Mouse (Mus musculus) large intestine, adult 2 months (tissue): ENCODE measurements around the gene Akt2. TPM values are rescaled to one million over a fixed set of nuclear protein-coding genes. Genes with fewer than 3 reads are reported as not detected.
A peak's percentile ranks its signal among the peaks of the same experiment; 100 is the strongest.
"Not testable (repeated sequence)": the region's sequence is repeated elsewhere in the genome, so short reads cannot be mapped to it uniquely, and the experiment has no call there.

Source experiments
- DNase-seq: peaks from one replicate; pipeline ENCODE4 v3.0.0-alpha.2; 2012; ENCODE audit warnings: low read depth, low spot score
- WGBS: fragments of 180-500 bp; shearing (Covaris S2); methylation state at CpG from one replicate; pipeline ENCODE4 v1.1.7; 2018; 5-methylcytosine and 5-hydroxymethylcytosine counted together
- polyA plus RNA-seq: library from polyadenylated mRNA; depleted of rRNA; stranded (reverse); fragments of >200 nt; gene quantifications from 2 replicates; pipeline ENCODE4 v1.2.3, GENCODE M21; 2012

Akt2 gene
- polyA plus RNA-seq, 1 experiment: 40.2 TPM

GRCm38 (mm10) chr7:27609285-27609684 is 17.9 kb downstream of the Akt2 start:
- DNase-seq: no peak
- WGBS: 92% methylated on average over 4 of the region's 4 CpGs

GRCm38 (mm10) chr7:27609688-27610087 is 18.3 kb downstream of the Akt2 start:
- no peak for DNase-seq
- WGBS: 69% methylated on average over 2 of the region's 2 CpGs

- no peak for DNase-seq
- 44% methylated on average over 3 of the region's 3 CpGs for WGBS
These were observed 19.0 kb downstream of the Akt2 start for GRCm38 (mm10) chr7:27610370-27610769.

GRCm38 (mm10) chr7:27610871-27611270 is 19.5 kb downstream of the Akt2 start:
- DNase-seq: no peak
- WGBS: 81% methylated on average over 5 of the region's 5 CpGs

GRCm38 (mm10) chr7:27612940-27613339 is 21.6 kb downstream of the Akt2 start:
- 66% methylated on average over 4 of the region's 4 CpGs for WGBS
- DNase-seq: no peak

GRCm38 (mm10) chr7:27613751-27614499 is 22.6 kb downstream of the Akt2 start:
- DNase-seq: no peak
- WGBS: 73% methylated on average over 8 of the region's 8 CpGs

- no peak for DNase-seq
- WGBS: 65% methylated on average over 6 of the region's 6 CpGs
These were observed 29.7 kb downstream of the Akt2 start for GRCm38 (mm10) chr7:27621028-27621427.

- no peak for DNase-seq
- WGBS: 81% methylated on average over 1 of the region's 1 CpGs
These were observed 30.9 kb downstream of the Akt2 start for GRCm38 (mm10) chr7:27622234-27622633.

GRCm38 (mm10) chr7:27624967-27625366 is 33.6 kb downstream of the Akt2 start:
- DNase-seq: no peak

- DNase-seq: no peak
- 88% methylated on average over 7 of the region's 7 CpGs for WGBS
These were observed 36.4 kb downstream of the Akt2 start for GRCm38 (mm10) chr7:27627707-27628106.

GRCm38 (mm10) chr7:27628190-27628589 is 36.8 kb downstream of the Akt2 start:
- 94% methylated on average over 6 of the region's 6 CpGs for WGBS
- DNase-seq: no peak

- DNase-seq: not testable (repeated sequence)
- 92% methylated on average over 7 of the region's 7 CpGs for WGBS
These were observed 37.5 kb downstream of the Akt2 start for GRCm38 (mm10) chr7:27628816-27629215.

- DNase-seq: no peak
- whole genome bisulfite sequencing: 95% methylated on average over 4 of the region's 4 CpGs
These were observed 40.1 kb downstream of the Akt2 start for GRCm38 (mm10) chr7:27631439-27631838.

- no peak for DNase-seq
- 93% methylated on average over 6 of the region's 6 CpGs for WGBS
These were observed 41.8 kb downstream of the Akt2 start for GRCm38 (mm10) chr7:27633166-27633565.

GRCm38 (mm10) chr7:27634691-27635090 is 43.3 kb downstream of the Akt2 start:
- WGBS: 92% methylated on average over 6 of the region's 6 CpGs
- DNase-seq: no peak

GRCm38 (mm10) chr7:27635094-27635493 is 43.7 kb downstream of the Akt2 start:
- 96% methylated on average over 2 of the region's 2 CpGs for WGBS
- DNase-seq: not testable (repeated sequence)

GRCm38 (mm10) chr7:27644471-27644870 is 53.1 kb downstream of the Akt2 start:
- WGBS: 37% methylated on average over 1 of the region's 1 CpGs
- DNase-seq: no peak

- DNase-seq: no peak
- WGBS: 86% methylated on average over 7 of the region's 7 CpGs
These were observed 55.2 kb downstream of the Akt2 start for GRCm38 (mm10) chr7:27646516-27646915.

GRCm38 (mm10) chr7:27647281-27648002 is 56.1 kb downstream of the Akt2 start:
- DNase-seq: no peak
- 71% methylated on average over 6 of the region's 6 CpGs for WGBS

- WGBS: 80% methylated on average over 11 of the region's 11 CpGs
- no peak for DNase-seq
These were observed 58.4 kb downstream of the Akt2 start for GRCm38 (mm10) chr7:27649723-27650122.

GRCm38 (mm10) chr7:27650949-27651348 is 59.6 kb downstream of the Akt2 start:
- 6% methylated on average over 10 of the region's 10 CpGs for WGBS
- DNase-seq: peak; percentile 53
